In genomic region chr4:140812609-140813008, GRCm38 (mm10) we compare ENCODE assay signal across 10 mouse cellular contexts. TPM values are rescaled to one million over a fixed set of nuclear protein-coding genes. Genes with fewer than 3 reads are reported as not detected.
A peak's percentile ranks its signal among the peaks of the same experiment; 100 is the strongest.
DNase-seq lines count a peak whose midpoint lies in the region; ATAC-seq lines count a peak whose summit lies in the region.
"Had no signal": no experiment of that assay in that cellular context is flagged by ENCODE, and none has a peak within 500 bp of the region (broad histone marks: within the 10 kb centered on the region; RNA-seq: fewer than 3 reads in every experiment).

No protein-coding gene starts in this region.

- H3K27ac ChIP-seq in heart, embryonic 12.5 days (ENCODE audit: poor library complexity, severe bottlenecking): peak overlapping the region; percentile 24
- H3K27ac ChIP-seq in limb, embryonic 13.5 days: 0 out of 2 replicates have a peak overlapping the region, but pooled peaks have one; percentile 75
- H3K27ac ChIP-seq in hindbrain, embryonic 14.5 days: no peak overlapping the region
- H3K27ac ChIP-seq: hindbrain, embryonic 15.5 days; lung, embryonic 15.5 days had no signal

- H3K4me3 ChIP-seq in heart, embryonic 12.5 days: 0 out of 2 replicates have a peak overlapping the region, but pooled peaks have one; percentile 4
- no peak overlapping the region for H3K4me3 ChIP-seq in limb, embryonic 13.5 days
- no peak overlapping the region for H3K4me3 ChIP-seq in hindbrain, embryonic 14.5 days (replicated peaks; ENCODE audit: low read length)
- H3K4me3 ChIP-seq: hindbrain, embryonic 15.5 days; lung, embryonic 15.5 days had no signal

- no peak for DNase-seq in heart, adult 8-10 months (ENCODE audit: low spot score)
- peak; percentile 82 for DNase-seq in MN1 (ENCODE audit: low spot score)
- DNase-seq in heart, postnatal 4 days: peak; percentile 51
- no peak for DNase-seq in ovary, postnatal 14 days (ENCODE audit: low spot score)
- no peak for DNase-seq in layer of hippocampus, postnatal 25 days (ENCODE audit: extremely low spot score in 1 of 2, low spot score in 1 of 2)
- DNase-seq in hindbrain, embryonic 14.5 days (ENCODE audit: low spot score): no peak

- peak overlapping the region; percentile 47 for H3K4me2 ChIP-seq in heart, embryonic 12.5 days
- H3K4me2 ChIP-seq in limb, embryonic 13.5 days (replicated peaks): 0 out of 2 replicates have a peak overlapping the region, but pooled peaks have one; percentile 77
- H3K4me2 ChIP-seq in hindbrain, embryonic 14.5 days (replicated peaks): no peak overlapping the region
- H3K4me2 ChIP-seq: hindbrain, embryonic 15.5 days; lung, embryonic 15.5 days had no signal

- peaks cover 6% of the 10 kb centered on the region; the same call in 1 of the 2 replicates for H3K27me3 ChIP-seq in heart, embryonic 12.5 days (replicated peaks)
- no peaks in the 10 kb centered on the region for H3K27me3 ChIP-seq in limb, embryonic 13.5 days
- no peaks in the 10 kb centered on the region for H3K27me3 ChIP-seq in hindbrain, embryonic 14.5 days (ENCODE audit: control insufficient read depth, insufficient read depth, low read length)
- H3K27me3 ChIP-seq: lung, embryonic 15.5 days had no signal

- H3K4me1 ChIP-seq in heart, embryonic 12.5 days (replicated peaks): peaks cover 71% of the 10 kb centered on the region
- H3K4me1 ChIP-seq in limb, embryonic 13.5 days: peaks cover 44% of the 10 kb centered on the region
- peaks cover 11% of the 10 kb centered on the region; the same call in 1 of the 2 replicates for H3K4me1 ChIP-seq in hindbrain, embryonic 14.5 days (replicated peaks; ENCODE audit: control insufficient read depth, insufficient read depth, low read length)

- H3K9ac ChIP-seq in heart, embryonic 12.5 days: 0 out of 2 replicates have a peak overlapping the region, but pooled peaks have one; percentile 10
- H3K9ac ChIP-seq in limb, embryonic 13.5 days: no peak overlapping the region
- H3K9ac ChIP-seq in hindbrain, embryonic 14.5 days: no peak overlapping the region
- H3K9ac ChIP-seq: hindbrain, embryonic 15.5 days; lung, embryonic 15.5 days had no signal

- H3K9me3 ChIP-seq in heart, embryonic 12.5 days (replicated peaks): peaks cover 2% of the 10 kb centered on the region; the same call in 1 of the 2 replicates
- H3K9me3 ChIP-seq in limb, embryonic 13.5 days: no peaks in the 10 kb centered on the region; the same call in 1 of the 2 replicates
- no peaks in the 10 kb centered on the region for H3K9me3 ChIP-seq in hindbrain, embryonic 14.5 days (ENCODE audit: control insufficient read depth, low read length)
- H3K9me3 ChIP-seq: hindbrain, embryonic 15.5 days; lung, embryonic 15.5 days had no signal

- H3K36me3 ChIP-seq in heart, embryonic 12.5 days: no peaks in the 10 kb centered on the region
- H3K36me3 ChIP-seq in limb, embryonic 13.5 days: no peaks in the 10 kb centered on the region
- H3K36me3 ChIP-seq in hindbrain, embryonic 14.5 days (replicated peaks; ENCODE audit: control insufficient read depth, insufficient read depth): no peaks in the 10 kb centered on the region
- H3K36me3 ChIP-seq: hindbrain, embryonic 15.5 days; lung, embryonic 15.5 days had no signal

- 7% methylated on average over 12 of the region's 14 CpGs for WGBS in heart, embryonic 12.5 days
- 17% methylated on average over 11 of the region's 14 CpGs for WGBS in limb, embryonic 13.5 days
- WGBS in hindbrain, embryonic 14.5 days: 37% methylated on average over 10 of the region's 14 CpGs

- peak; percentile 49; the same call in 1 of the 2 replicates for ATAC-seq in heart, embryonic 12.5 days (ENCODE audit: insufficient number of reproducible peaks, low FRiP score)
- no peak for ATAC-seq in limb, embryonic 13.5 days (ENCODE audit: low FRiP score, low read depth)
- no peak for ATAC-seq in hindbrain, embryonic 14.5 days (ENCODE audit: low FRiP score)

RNA-seq across cellular contexts. Expression of gene Padi3, which starts 2.2 kb away (rescaled TPM):
- polyA plus RNA-seq in heart, embryonic 12.5 days (2016; fragmentation: Nextera tagmentation; extraction: Ambion mirVana): 0.45 and 0.50 TPM in 2 replicates
- under 1 TPM; 0.09 to 0.34 (median 0.13) TPM for total RNA-seq in heart, adult 8-10 months (2022)
- total RNA-seq in heart, postnatal 4 days (2021): under 1 TPM; 0.19 to 0.38 TPM
- polyA plus RNA-seq in limb, embryonic 13.5 days (2015; fragmentation: Nextera tagmentation; extraction: Ambion mirVana): 0.26 and 0.28 TPM in 2 replicates
- total RNA-seq in layer of hippocampus, postnatal 25 days (2021): not detected
- not detected in 2 replicates for polyA plus RNA-seq in hindbrain, embryonic 14.5 days (2014; fragmentation: Nextera tagmentation; extraction: Ambion mirVana)
- polyA plus RNA-seq: hindbrain, embryonic 15.5 days had no signal

RNA-seq across cellular contexts. Expression of gene Padi1, which starts 33.0 kb away (rescaled TPM):
- polyA plus RNA-seq in heart, embryonic 12.5 days (2016; fragmentation: Nextera tagmentation; extraction: Ambion mirVana): 0.10 and 0.28 TPM in 2 replicates
- total RNA-seq in heart, adult 8-10 months (2022): not detected
- total RNA-seq in heart, postnatal 4 days (2021): not detected
- polyA plus RNA-seq in limb, embryonic 13.5 days (2015; fragmentation: Nextera tagmentation; extraction: Ambion mirVana): 0.20 and 0.25 TPM in 2 replicates
- total RNA-seq in layer of hippocampus, postnatal 25 days (2021): not detected
- polyA plus RNA-seq in hindbrain, embryonic 14.5 days (2014; fragmentation: Nextera tagmentation; extraction: Ambion mirVana): not detected in 2 replicates

RNA-seq across cellular contexts. Expression of gene Padi4, which starts 38.6 kb away (rescaled TPM):
- polyA plus RNA-seq in heart, embryonic 12.5 days (2016; fragmentation: Nextera tagmentation; extraction: Ambion mirVana): 2.1 and 2.5 TPM in 2 replicates
- total RNA-seq in heart, adult 8-10 months (2022): 1 to 10 TPM in 1 of 4 experiments, under 1 TPM in 3; 0.24 to 5.3 (median 0.27) TPM
- total RNA-seq in heart, postnatal 4 days (2021): under 1 TPM; 0.63 to 0.74 TPM
- polyA plus RNA-seq in limb, embryonic 13.5 days (2015; fragmentation: Nextera tagmentation; extraction: Ambion mirVana): 0.06 TPM in 1 of 2 replicates, not detected in the other
- total RNA-seq in layer of hippocampus, postnatal 25 days (2021): not detected
- polyA plus RNA-seq in hindbrain, embryonic 14.5 days (2014; fragmentation: Nextera tagmentation; extraction: Ambion mirVana): 0.08 and 0.22 TPM in 2 replicates

Comparison
In these comparisons a context has a peak if more than half of its experiments do, and no peak if none do; other contexts are left out.
1. DNase-seq: peak in MN1 (single experiment) and heart, postnatal 4 days (single experiment); none in heart, adult 8-10 months (single experiment), ovary, postnatal 14 days (single experiment), layer of hippocampus, postnatal 25 days (0 of 2) and hindbrain, embryonic 14.5 days (single experiment).